Mouse (Mus musculus): ENCODE measurements around the gene Rnf150.

DNA sequence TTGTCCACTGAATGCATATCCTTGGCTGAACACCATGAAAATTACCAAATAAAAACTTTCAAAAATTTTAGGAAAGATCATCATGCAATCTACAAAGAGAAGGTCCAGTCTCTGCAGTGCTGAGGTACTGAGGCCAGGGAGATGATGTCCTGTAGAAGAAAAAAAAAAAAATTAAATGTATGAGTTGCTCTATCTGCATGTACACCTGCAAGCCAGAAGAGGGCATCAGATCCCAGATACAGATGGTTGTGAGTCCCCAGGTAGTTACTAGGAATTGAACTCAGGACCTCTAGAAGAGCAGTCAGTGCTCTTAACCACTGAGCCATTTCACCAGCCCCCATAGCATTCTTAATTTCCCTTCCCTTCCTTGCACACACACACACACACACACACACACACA lies 224.4 kb downstream of the Rnf150 start:
- TF ChIP-seq MAX (IDR thresholded peaks at IDR 0.05; ENCODE audit: low read length) (no peak), POLR2A (IDR thresholded peaks at IDR 0.05; ENCODE audit: low read depth, low read length) (no peak), CTCF (conservative IDR thresholded peaks at IDR 0.05 in 1 of 2, IDR thresholded peaks at IDR 0.05 in 1 of 2; ENCODE audit: low read depth in 2 of 2, low read length in 2 of 2) (peak in 1 of 2 experiments; percentile 39; a peak in 2 of 4 replicates), USF1 (IDR thresholded peaks at IDR 0.05; ENCODE audit: low read depth, low read length) (no peak), JUND (conservative IDR thresholded peaks at IDR 0.05; ENCODE audit: low read depth, low read length) (no peak), E2F4 (IDR thresholded peaks at IDR 0.05; ENCODE audit: insufficient replicate concordance, low read depth, low read length) (no peak), ETS1 (conservative IDR thresholded peaks at IDR 0.05; ENCODE audit: low read depth, low read length) (no peak), MAZ (IDR thresholded peaks at IDR 0.05; ENCODE audit: low read depth, low read length) (no peak), ELF1 (IDR thresholded peaks at IDR 0.05; ENCODE audit: low read depth, low read length) (no peak)

Measured in CH12.LX (cell line).